Mouse (Mus musculus) olfactory bulb, adult 2 months (tissue): Measurements from ENCODE around the gene Leng9.

Experiments
- CTCF ChIP-seq: fragments of 200-500 bp; IDR thresholded peaks from 2 replicates; pipeline ENCODE4 v1.5.1; 2012; ENCODE audit warnings: low read depth, mild to moderate bottlenecking, low read length, moderate library complexity; ENCODE audit not compliant: insufficient read depth
- POLR2A ChIP-seq: fragments of 200-500 bp; IDR thresholded peaks from 2 replicates; pipeline ENCODE4 v1.6.1; 2012; ENCODE audit warnings: mild to moderate bottlenecking, low read depth, low read length, moderate library complexity; ENCODE audit not compliant: insufficient read depth

GRCm38 (mm10) chr7:4165286-4165685 lies 15.1 kb upstream of the Leng9 start:
- no peak for TF ChIP-seq CTCF
- no peak for TF ChIP-seq POLR2A
